Mouse (Mus musculus): ENCODE data around the gene Apol10b. TPM values are rescaled to one million over a fixed set of nuclear protein-coding genes. Genes with fewer than 3 reads are reported as not detected.
"Not testable (repeated sequence)": the region's sequence is repeated elsewhere in the genome, so short reads cannot be mapped to it uniquely, and the experiment has no call there.

Gene Apol10b
- polyA plus RNA-seq, 1 experiment from 2014 or later, result 0.29 TPM

DNA sequence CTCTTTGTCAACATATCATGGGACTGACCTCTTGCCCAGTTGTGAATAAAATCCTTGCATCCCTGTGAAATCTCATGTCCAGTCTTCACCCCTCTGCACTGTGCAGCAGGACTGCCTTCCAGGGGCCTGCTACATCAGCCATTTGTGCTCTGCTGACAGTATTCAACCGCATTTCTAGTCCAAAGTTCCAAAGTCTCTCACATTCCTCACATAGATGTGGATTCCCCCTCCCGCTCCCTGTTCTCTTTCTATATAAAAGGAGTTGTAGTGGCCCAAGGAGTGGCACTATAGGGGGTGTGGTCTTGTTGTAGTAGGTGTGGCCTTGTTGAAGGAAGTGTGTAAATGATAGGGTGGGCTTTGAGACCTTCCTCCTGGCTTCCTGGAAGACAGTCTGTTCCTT, 5.0 kb downstream of the Apol10b start:
- no peak for ATAC-seq (ENCODE audit: low FRiP score)
- Histone ChIP-seq H3K4me1 (ENCODE audit: control insufficient read depth, insufficient read depth, low read length) (no peaks in the 10 kb centered on the region), H3K27ac (ENCODE audit: low read depth, low read length) (no peak overlapping the region), H3K9ac (ENCODE audit: low read length) (no peak overlapping the region), H3K4me3 (ENCODE audit: low read depth, low read length) (no peak overlapping the region), H3K9me3 (ENCODE audit: control insufficient read depth, low read length) (no peaks in the 10 kb centered on the region), H3K36me3 (ENCODE audit: control insufficient read depth, insufficient read depth, low read length) (no peaks in the 10 kb centered on the region), H3K4me2 (no peak overlapping the region), H3K27me3 (ENCODE audit: control insufficient read depth, insufficient read depth, low read length) (no peaks in the 10 kb centered on the region)
- WGBS, result 79% methylated on average over 2 of the region's 2 CpGs
- DNase-seq (ENCODE audit: low spot score, missing footprints), result no peak

DNA sequence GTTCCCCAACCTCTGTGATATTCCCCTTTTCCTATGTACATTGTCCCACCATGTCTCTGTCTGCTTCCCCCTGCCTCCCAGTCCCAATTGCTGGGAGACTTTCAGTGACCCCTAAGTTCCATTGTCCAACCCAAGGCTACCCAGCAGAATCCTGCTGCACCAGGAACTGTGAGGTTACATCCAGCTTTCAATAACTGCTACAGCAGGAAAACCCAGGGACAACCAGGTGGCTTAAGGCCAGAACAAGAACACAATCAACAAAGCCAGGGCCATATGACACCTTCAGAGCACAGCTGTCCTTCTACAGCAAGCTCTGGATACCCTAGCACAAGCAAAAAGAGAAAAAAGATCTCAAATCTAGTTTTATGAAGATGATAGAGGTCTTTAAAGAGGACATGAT, 6.9 kb downstream of the Apol10b start:
- no peaks in the 10 kb centered on the region for H3K27me3 ChIP-seq (ENCODE audit: control insufficient read depth, insufficient read depth, low read length)
- H3K4me1 ChIP-seq (ENCODE audit: control insufficient read depth, insufficient read depth, low read length), result no peaks in the 10 kb centered on the region
- no peak overlapping the region for H3K4me3 ChIP-seq (ENCODE audit: low read depth, low read length)
- H3K27ac ChIP-seq (ENCODE audit: low read depth, low read length), result no peak overlapping the region
- no peaks in the 10 kb centered on the region for H3K9me3 ChIP-seq (ENCODE audit: control insufficient read depth, low read length)
- no peak overlapping the region for H3K4me2 ChIP-seq
- DNase-seq (ENCODE audit: low spot score, missing footprints), result no peak
- no peaks in the 10 kb centered on the region for H3K36me3 ChIP-seq (ENCODE audit: control insufficient read depth, insufficient read depth, low read length)
- no peak overlapping the region for H3K9ac ChIP-seq (ENCODE audit: low read length)
- ATAC-seq (ENCODE audit: low FRiP score), result no peak

DNA sequence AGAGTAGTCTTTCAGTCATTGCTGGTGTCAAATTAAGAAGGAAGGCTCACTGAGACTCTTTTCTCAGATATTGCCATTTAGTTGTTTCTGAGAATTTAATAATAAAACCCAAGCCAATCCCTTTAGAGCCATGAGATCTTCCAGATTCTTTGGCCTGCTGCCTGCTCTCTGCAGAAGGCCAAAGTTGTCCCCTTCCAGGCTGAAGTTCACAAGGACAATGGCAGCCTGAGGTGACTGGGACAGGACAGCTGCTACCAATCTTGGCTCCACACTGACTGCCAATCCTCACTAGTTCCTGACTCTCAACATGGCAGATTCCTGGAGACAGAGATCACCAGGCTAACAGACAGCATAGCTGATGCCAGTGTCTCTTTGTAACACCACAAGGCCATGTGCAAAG, 8.9 kb downstream of the Apol10b start:
- no peaks in the 10 kb centered on the region for H3K4me1 ChIP-seq (ENCODE audit: control insufficient read depth, insufficient read depth, low read length)
- no peak overlapping the region for H3K4me2 ChIP-seq
- no peak overlapping the region for H3K9ac ChIP-seq (ENCODE audit: low read length)
- no peak for ATAC-seq (ENCODE audit: low FRiP score)
- no peak for DNase-seq (ENCODE audit: low spot score, missing footprints)
- no peak overlapping the region for H3K27ac ChIP-seq (ENCODE audit: low read depth, low read length)
- 0 out of 2 replicates have a peak, but pooled peaks cover 3% of the 10 kb centered on the region for H3K9me3 ChIP-seq (ENCODE audit: control insufficient read depth, low read length)
- H3K4me3 ChIP-seq (ENCODE audit: low read depth, low read length), result no peak overlapping the region
- H3K36me3 ChIP-seq (ENCODE audit: control insufficient read depth, insufficient read depth, low read length), result no peaks in the 10 kb centered on the region
- H3K27me3 ChIP-seq (ENCODE audit: control insufficient read depth, insufficient read depth, low read length), result no peaks in the 10 kb centered on the region

DNA sequence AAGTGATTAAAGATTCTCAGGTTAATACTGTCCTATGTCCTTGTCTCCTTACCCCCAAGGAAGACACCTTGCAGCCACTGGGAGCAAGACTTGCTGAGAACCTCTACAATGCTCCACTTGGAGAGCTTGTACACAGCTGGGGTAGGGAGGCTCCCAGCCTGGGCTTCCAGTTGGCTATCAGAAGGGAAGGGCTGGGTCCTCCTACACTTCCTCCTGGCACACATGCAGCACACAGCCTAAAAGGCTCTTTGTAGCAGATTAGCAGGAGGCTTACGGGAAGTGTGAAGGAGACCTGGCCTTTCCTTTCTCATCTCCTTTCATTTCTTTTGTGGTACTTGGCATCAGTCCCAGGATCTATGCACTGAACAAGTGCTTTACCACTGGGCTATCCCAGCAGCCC, 14.2 kb downstream of the Apol10b start:
- no peak overlapping the region for H3K4me2 ChIP-seq
- no peaks in the 10 kb centered on the region for H3K27me3 ChIP-seq (ENCODE audit: control insufficient read depth, insufficient read depth, low read length)
- no peak overlapping the region for H3K27ac ChIP-seq (ENCODE audit: low read depth, low read length)
- WGBS, result 61% methylated on average over 1 of the region's 1 CpGs
- H3K9me3 ChIP-seq (ENCODE audit: control insufficient read depth, low read length), result 0 out of 2 replicates have a peak, but pooled peaks cover 3% of the 10 kb centered on the region
- H3K36me3 ChIP-seq (ENCODE audit: control insufficient read depth, insufficient read depth, low read length), result no peaks in the 10 kb centered on the region
- H3K4me1 ChIP-seq (ENCODE audit: control insufficient read depth, insufficient read depth, low read length), result no peaks in the 10 kb centered on the region
- ATAC-seq (ENCODE audit: low FRiP score), result no peak
- DNase-seq (ENCODE audit: low spot score, missing footprints), result no peak
- no peak overlapping the region for H3K9ac ChIP-seq (ENCODE audit: low read length)
- H3K4me3 ChIP-seq (ENCODE audit: low read depth, low read length), result no peak overlapping the region

DNA sequence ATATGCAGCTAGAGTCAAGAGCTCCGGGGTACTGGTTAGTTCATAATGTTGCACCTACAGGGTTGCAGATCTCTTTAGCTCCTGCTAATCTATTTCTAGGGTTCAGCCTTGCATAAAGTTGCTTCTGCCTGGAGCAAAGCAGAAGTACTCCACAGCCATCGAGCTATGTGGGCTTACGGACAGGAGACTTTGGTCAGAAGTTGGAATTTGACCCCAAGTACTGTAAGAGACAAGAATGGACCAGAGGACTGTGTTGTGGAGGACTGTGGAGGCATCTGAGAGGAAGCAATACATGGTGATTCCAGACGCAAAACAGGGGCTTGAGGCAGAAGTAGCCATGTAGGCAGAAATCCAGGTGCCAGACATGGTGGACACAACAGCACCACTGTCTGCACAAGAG, 16.6 kb downstream of the Apol10b start:
- no peak for ATAC-seq (ENCODE audit: low FRiP score)
- Histone ChIP-seq H3K4me2 (no peak overlapping the region), H3K9me3 (ENCODE audit: control insufficient read depth, low read length) (0 out of 2 replicates have a peak, but pooled peaks cover 3% of the 10 kb centered on the region), H3K9ac (ENCODE audit: low read length) (no peak overlapping the region), H3K4me3 (ENCODE audit: low read depth, low read length) (no peak overlapping the region), H3K27me3 (ENCODE audit: control insufficient read depth, insufficient read depth, low read length) (no peaks in the 10 kb centered on the region), H3K36me3 (ENCODE audit: control insufficient read depth, insufficient read depth, low read length) (no peaks in the 10 kb centered on the region), H3K27ac (ENCODE audit: low read depth, low read length) (no peak overlapping the region), H3K4me1 (ENCODE audit: control insufficient read depth, insufficient read depth, low read length) (no peaks in the 10 kb centered on the region)
- 91% methylated on average over 4 of the region's 4 CpGs for WGBS
- no peak for DNase-seq (ENCODE audit: low spot score, missing footprints)

DNA sequence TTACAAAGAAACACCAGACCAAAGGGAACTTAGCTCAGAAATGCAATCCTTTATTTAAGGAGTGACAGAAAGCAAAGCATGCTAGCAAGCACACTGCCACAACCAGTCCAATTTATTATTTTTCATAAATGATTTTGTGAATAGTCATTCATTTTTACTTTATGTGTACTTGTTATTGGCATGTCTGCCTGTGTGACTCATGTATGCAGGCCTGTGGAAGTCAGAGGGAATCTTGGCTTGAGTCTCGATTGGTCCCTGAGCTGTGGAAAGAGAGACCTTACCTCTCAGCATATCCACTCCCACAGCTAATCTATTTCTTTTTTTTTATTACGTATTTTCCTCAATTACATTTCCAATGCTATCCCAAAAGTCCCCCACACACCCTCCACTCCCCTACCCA, 17.1 kb downstream of the Apol10b start:
- DNase-seq (ENCODE audit: low spot score, missing footprints) (no peak), ATAC-seq (ENCODE audit: low FRiP score) (no peak)
- no peak overlapping the region for H3K27ac ChIP-seq (ENCODE audit: low read depth, low read length)
- no peak overlapping the region for H3K9ac ChIP-seq (ENCODE audit: low read length)
- no peak overlapping the region for H3K4me2 ChIP-seq
- H3K27me3 ChIP-seq (ENCODE audit: control insufficient read depth, insufficient read depth, low read length), result no peaks in the 10 kb centered on the region
- no peak overlapping the region for H3K4me3 ChIP-seq (ENCODE audit: low read depth, low read length)
- no peaks in the 10 kb centered on the region for H3K36me3 ChIP-seq (ENCODE audit: control insufficient read depth, insufficient read depth, low read length)
- H3K9me3 ChIP-seq (ENCODE audit: control insufficient read depth, low read length), result 0 out of 2 replicates have a peak, but pooled peaks cover 2% of the 10 kb centered on the region
- no peaks in the 10 kb centered on the region for H3K4me1 ChIP-seq (ENCODE audit: control insufficient read depth, insufficient read depth, low read length)
- 86% methylated on average over 2 of the region's 2 CpGs for WGBS

DNA sequence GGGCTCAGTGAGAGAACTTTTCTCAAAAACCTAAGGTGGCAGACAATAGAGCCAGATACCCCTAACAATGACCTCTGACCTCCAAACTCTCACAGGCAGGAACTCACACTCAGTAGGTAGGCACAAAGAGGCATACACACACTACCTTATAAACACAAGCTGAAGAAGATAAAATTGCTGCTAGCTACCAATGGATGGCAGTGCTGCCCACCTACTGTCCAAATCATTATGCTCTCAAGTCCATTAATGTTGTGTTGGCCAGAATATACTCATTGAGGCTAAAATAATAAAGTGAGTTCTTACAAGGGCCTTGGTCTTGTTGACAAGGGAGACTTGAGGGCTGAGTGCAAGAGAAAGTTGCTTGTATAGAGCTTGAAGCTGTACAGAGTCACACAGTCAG, 32.7 kb downstream of the Apol10b start:
- no peak overlapping the region for H3K27ac ChIP-seq (ENCODE audit: low read depth, low read length)
- no peak overlapping the region for H3K4me2 ChIP-seq
- no peaks in the 10 kb centered on the region for H3K9me3 ChIP-seq (ENCODE audit: control insufficient read depth, low read length)
- no peak overlapping the region for H3K4me3 ChIP-seq (ENCODE audit: low read depth, low read length)
- no peak overlapping the region for H3K9ac ChIP-seq (ENCODE audit: low read length)
- no peaks in the 10 kb centered on the region for H3K36me3 ChIP-seq (ENCODE audit: control insufficient read depth, insufficient read depth, low read length)
- no peaks in the 10 kb centered on the region for H3K4me1 ChIP-seq (ENCODE audit: control insufficient read depth, insufficient read depth, low read length)
- no peaks in the 10 kb centered on the region for H3K27me3 ChIP-seq (ENCODE audit: control insufficient read depth, insufficient read depth, low read length)
- ATAC-seq (ENCODE audit: low FRiP score), result no peak
- no peak for DNase-seq (ENCODE audit: low spot score, missing footprints)

DNA sequence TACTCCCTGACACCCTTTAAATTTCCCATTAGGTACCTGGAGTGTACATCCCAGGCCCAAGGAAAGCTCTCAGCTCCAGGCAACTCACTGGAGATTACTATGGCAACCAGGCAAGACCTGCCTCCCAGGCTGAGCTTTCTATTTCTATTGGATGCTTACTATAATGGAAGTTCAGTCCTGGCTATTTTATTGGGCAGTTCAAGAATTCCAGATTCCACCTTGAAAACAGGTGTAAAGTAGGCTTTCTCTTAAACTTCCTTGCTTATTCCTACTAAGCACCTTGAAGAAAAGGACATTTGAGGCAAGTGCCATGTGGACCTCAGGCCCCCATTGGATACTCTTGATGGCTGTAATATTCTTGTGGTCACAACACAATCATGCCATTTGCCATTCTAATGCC, 34.1 kb downstream of the Apol10b start, which contains the start of gene 1700025B11Rik:
Gene 1700025B11Rik (minus strand): TSS at position 101 of the 400 bp plus-strand sequence.
- no peak for DNase-seq (ENCODE audit: low spot score, missing footprints)
- Histone ChIP-seq H3K4me2 (no peak within 1 kb of the TSS), H3K36me3 (ENCODE audit: control insufficient read depth, insufficient read depth, low read length) (no peaks in the 10 kb centered on the region), H3K9ac (ENCODE audit: low read length) (no peak within 1 kb of the TSS), H3K9me3 (ENCODE audit: control insufficient read depth, low read length) (no peaks in the 10 kb centered on the region), H3K27me3 (ENCODE audit: control insufficient read depth, insufficient read depth, low read length) (no peaks in the 10 kb centered on the region), H3K27ac (ENCODE audit: low read depth, low read length) (no peak within 1 kb of the TSS), H3K4me3 (ENCODE audit: low read depth, low read length) (no peak within 1 kb of the TSS), H3K4me1 (ENCODE audit: control insufficient read depth, insufficient read depth, low read length) (no peaks in the 10 kb centered on the region)
- ATAC-seq (ENCODE audit: low FRiP score), result no peak

DNA sequence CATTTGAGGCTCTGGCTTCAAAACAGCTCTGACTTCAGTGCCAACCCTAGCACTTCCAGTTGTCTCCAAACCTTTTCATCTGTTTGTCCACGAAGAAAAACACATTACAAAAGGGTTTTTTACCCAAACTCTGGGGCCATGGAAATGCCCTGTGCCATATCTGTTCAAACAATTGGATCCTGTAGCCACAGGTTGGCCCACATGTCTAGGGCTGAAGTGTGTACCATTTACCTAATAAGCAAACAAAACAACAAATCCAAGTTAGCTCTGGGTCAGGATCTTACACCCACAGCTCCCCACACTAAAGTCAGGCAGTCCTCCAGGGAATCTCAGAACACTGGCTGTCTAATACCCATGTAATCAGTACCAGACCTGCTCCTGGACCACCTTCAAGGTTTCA, 56.7 kb downstream of the Apol10b start:
- H3K27ac ChIP-seq (ENCODE audit: low read depth, low read length); H3K9me3 ChIP-seq (ENCODE audit: control insufficient read depth, low read length); H3K4me2 ChIP-seq; ATAC-seq (ENCODE audit: low FRiP score); H3K27me3 ChIP-seq (ENCODE audit: control insufficient read depth, insufficient read depth, low read length); H3K9ac ChIP-seq (ENCODE audit: low read length); DNase-seq (ENCODE audit: low spot score, missing footprints); H3K36me3 ChIP-seq (ENCODE audit: control insufficient read depth, insufficient read depth, low read length); H3K4me1 ChIP-seq (ENCODE audit: control insufficient read depth, insufficient read depth, low read length); H3K4me3 ChIP-seq (ENCODE audit: low read depth, low read length): not testable (repeated sequence)
- 47% methylated on average over 1 of the region's 1 CpGs for WGBS

All from midbrain, embryonic 11.5 days (tissue).